Mouse (Mus musculus) midbrain, embryonic 11.5 days (tissue): ENCODE measurements around the gene Vapa. TPM values are rescaled to one million over a fixed set of nuclear protein-coding genes. Genes with fewer than 3 reads are reported as not detected.
A peak's percentile ranks its signal among the peaks of the same experiment; 100 is the strongest.

ENCODE experiments used
- ATAC-seq: fragments of 200-750 bp; cut with Nextera tagmentation; 2 replicates; pipeline ENCODE4 v1.8.0; 2017; ENCODE audit warnings: moderate TSS enrichment, moderate library complexity; ENCODE audit not compliant: low FRiP score
- DNase-seq: peaks from one replicate; pipeline ENCODE4 v3.0.0; 2015; ENCODE audit warnings: low spot score; ENCODE audit errors: missing footprints
- H3K27ac ChIP-seq: fragments of 300-500 bp; sonication (generic); 2 replicates; pipeline ENCODE4 v1.5.1; 2014; ENCODE audit warnings: low read depth, low read length
- H3K27me3 ChIP-seq: fragments of 300-500 bp; sonication (generic); 2 replicates; pipeline ENCODE4 v1.6.1; 2014; ENCODE audit warnings: mild to moderate bottlenecking, low read length, moderate library complexity, mixed read lengths; ENCODE audit not compliant: control insufficient read depth, insufficient read depth
- H3K36me3 ChIP-seq: fragments of 300-500 bp; sonication (generic); 2 replicates; pipeline ENCODE4 v1.6.1; 2014; ENCODE audit warnings: mild to moderate bottlenecking, low read length, moderate library complexity, mixed read lengths; ENCODE audit not compliant: control insufficient read depth, insufficient read depth
- H3K4me1 ChIP-seq: fragments of 300-500 bp; sonication (generic); 2 replicates; pipeline ENCODE4 v1.6.1; 2014; ENCODE audit warnings: low read length; ENCODE audit not compliant: control insufficient read depth, insufficient read depth
- H3K4me2 ChIP-seq: fragments of 300-500 bp; sonication (generic); 2 replicates; pipeline ENCODE4 v1.6.1; 2014; ENCODE audit warnings: mild to moderate bottlenecking, moderate library complexity
- H3K4me3 ChIP-seq: fragments of 300-500 bp; sonication (generic); 2 replicates; pipeline ENCODE4 v1.5.1; 2014; ENCODE audit warnings: low read depth, low read length
- H3K9ac ChIP-seq: fragments of 300-500 bp; sonication (generic); 2 replicates; pipeline ENCODE4 v1.6.1; 2014; ENCODE audit warnings: low read length
- H3K9me3 ChIP-seq: fragments of 300-500 bp; sonication (generic); 2 replicates; pipeline ENCODE4 v1.6.1; 2016; ENCODE audit warnings: low read length; ENCODE audit not compliant: control insufficient read depth
- WGBS: fragments of 180-500 bp; shearing (Covaris S2); extraction: QIAGEN DNeasy Blood & Tissue Kit; methylation state at CpG from one replicate; pipeline ENCODE4 v1.1.7; 2014; 5-methylcytosine and 5-hydroxymethylcytosine counted together
- polyA plus RNA-seq: library from polyadenylated mRNA; unstranded; fragments of >200 nt; fragmentation: Nextera tagmentation; extraction: Ambion mirVana; gene quantifications from 2 replicates; pipeline ENCODE4 v1.2.1, GENCODE M21; 2014

The Vapa gene
- polyA plus RNA-seq, 1 experiment from 2014 or later = 242 TPM

DNA sequence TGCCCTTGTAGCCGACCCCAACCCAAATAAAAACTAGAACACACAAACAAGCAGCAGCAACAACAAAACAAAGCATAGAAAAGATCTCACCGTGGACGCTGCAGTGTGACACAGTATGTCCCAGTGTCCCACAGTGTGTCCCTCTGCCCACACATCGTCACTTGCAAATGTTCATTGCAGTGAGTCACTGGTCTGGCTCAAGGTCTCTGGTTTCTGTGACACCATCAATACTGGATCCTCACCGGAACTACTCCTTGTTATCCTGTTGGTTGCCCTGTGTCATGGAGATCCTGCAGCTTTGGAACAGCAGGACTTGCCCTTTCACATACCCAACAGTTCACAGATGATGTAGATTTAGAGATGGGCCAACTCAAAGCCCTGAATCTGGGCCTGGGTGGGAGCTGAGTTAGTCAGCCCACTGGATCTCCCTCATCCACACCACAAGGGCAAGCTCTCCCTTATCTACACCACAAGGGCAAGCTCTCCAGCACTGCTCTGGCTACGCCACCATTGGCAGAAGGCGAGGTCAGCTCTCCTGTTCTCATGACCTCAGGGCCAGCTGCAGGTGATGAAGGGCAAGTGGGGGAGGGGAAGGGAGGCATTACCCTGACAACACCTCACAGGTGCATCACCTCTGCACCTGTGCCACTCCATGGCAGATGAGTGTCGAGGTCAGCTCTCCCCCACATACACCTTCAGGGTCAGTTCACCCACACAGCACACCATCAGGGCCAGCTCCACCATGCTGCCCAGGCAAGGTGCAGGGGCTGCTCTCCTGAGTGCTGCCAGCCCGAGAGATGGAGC lies 35.2 kb upstream of the Vapa start:
- no peak overlapping the region for H3K4me3 ChIP-seq
- H3K4me2 ChIP-seq = no peak overlapping the region
- no peaks in the 10 kb centered on the region for H3K4me1 ChIP-seq
- H3K9me3 ChIP-seq = no peaks in the 10 kb centered on the region
- H3K36me3 ChIP-seq = no peaks in the 10 kb centered on the region
- no peaks in the 10 kb centered on the region for H3K27me3 ChIP-seq
- H3K9ac ChIP-seq = no peak overlapping the region
- peak; percentile 17 for DNase-seq
- H3K27ac ChIP-seq = no peak overlapping the region
- peak; percentile 33; the same call in 1 of the 2 replicates for ATAC-seq
- 87% methylated on average over 9 of the region's 9 CpGs for WGBS

DNA sequence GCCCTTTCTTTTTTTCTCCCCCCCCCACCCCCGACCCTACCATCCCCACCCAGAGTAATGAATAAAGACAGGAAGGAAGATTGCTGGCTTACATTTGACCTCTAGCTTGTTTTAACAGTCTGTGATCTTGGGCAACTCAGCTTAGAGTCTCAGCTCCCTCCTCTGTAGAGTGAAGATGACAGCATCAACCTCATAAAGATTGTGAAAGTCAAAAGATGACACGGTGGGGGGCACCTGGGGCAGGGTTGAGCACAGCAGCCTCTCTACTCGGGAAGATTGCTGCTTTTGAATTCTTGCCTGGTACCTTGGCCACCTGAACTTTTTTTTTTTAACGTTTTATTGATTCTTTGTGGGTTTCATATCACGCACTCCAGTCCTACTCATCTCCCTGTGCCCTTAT lies 34.6 kb upstream of the Vapa start:
- H3K4me3 ChIP-seq = no peak overlapping the region
- no peak overlapping the region for H3K27ac ChIP-seq
- H3K4me1 ChIP-seq = peaks cover 5% of the 10 kb centered on the region; the same call in 1 of the 2 replicates
- H3K4me2 ChIP-seq = no peak overlapping the region
- 56% methylated on average over 5 of the region's 5 CpGs for WGBS
- no peaks in the 10 kb centered on the region for H3K27me3 ChIP-seq
- no peaks in the 10 kb centered on the region for H3K9me3 ChIP-seq
- H3K9ac ChIP-seq = no peak overlapping the region
- DNase-seq (no peak), ATAC-seq (no peak)
- H3K36me3 ChIP-seq = no peaks in the 10 kb centered on the region

DNA sequence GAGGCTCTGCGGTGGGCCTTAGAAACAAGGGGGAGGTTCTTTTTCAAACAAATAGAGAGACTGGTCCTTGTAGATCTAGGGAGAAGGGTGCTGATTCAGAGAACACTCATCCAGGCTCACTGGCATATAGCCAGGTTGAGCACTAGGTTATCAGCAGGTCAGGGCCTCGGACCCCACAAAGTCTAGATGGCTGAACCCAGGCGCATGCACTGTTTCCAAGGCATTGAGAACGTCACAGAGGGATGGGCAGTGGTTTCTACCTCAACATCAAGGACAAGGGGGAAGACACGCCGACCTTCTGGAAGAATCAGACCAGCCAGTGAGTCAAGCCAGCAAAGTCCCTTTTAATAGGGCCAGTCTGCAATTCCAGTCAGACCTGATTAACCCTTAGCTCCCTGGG lies 33.9 kb upstream of the Vapa start:
- no peak overlapping the region for H3K4me2 ChIP-seq
- WGBS = 82% methylated on average over 6 of the region's 6 CpGs
- no peak overlapping the region for H3K27ac ChIP-seq
- no peaks in the 10 kb centered on the region for H3K27me3 ChIP-seq
- ATAC-seq = no peak
- H3K9ac ChIP-seq = no peak overlapping the region
- DNase-seq = no peak
- H3K4me1 ChIP-seq = peaks cover 9% of the 10 kb centered on the region; the same call in 1 of the 2 replicates
- no peaks in the 10 kb centered on the region for H3K36me3 ChIP-seq
- no peak overlapping the region for H3K4me3 ChIP-seq
- no peaks in the 10 kb centered on the region for H3K9me3 ChIP-seq

DNA sequence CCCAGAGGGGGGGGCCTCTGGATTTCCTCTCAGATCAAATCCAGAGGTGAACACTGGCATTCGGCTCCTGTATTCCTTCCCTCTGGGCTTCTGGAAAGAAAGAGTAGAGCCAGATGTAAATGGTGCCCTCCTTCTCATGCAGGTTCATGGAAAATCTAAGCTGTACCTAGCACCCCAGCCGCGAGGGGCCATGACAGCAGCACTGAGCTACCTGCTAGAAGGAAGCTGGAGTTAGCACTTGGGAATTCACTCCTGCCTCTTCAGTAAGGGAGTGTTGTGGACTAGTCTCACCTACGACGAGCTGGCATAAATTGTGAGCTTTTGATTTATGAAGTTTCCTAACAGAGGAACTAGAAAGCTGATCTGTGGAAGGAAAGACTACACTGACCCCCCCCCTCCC lies 30.2 kb upstream of the Vapa start:
- ATAC-seq (no peak), DNase-seq (no peak)
- no peaks in the 10 kb centered on the region for H3K36me3 ChIP-seq
- no peaks in the 10 kb centered on the region for H3K9me3 ChIP-seq
- no peaks in the 10 kb centered on the region for H3K27me3 ChIP-seq
- no peak overlapping the region for H3K4me2 ChIP-seq
- no peak overlapping the region for H3K4me3 ChIP-seq
- 90% methylated on average over 5 of the region's 5 CpGs for WGBS
- H3K9ac ChIP-seq = no peak overlapping the region
- H3K4me1 ChIP-seq = peaks cover 9% of the 10 kb centered on the region; the same call in 1 of the 2 replicates
- H3K27ac ChIP-seq = no peak overlapping the region

DNA sequence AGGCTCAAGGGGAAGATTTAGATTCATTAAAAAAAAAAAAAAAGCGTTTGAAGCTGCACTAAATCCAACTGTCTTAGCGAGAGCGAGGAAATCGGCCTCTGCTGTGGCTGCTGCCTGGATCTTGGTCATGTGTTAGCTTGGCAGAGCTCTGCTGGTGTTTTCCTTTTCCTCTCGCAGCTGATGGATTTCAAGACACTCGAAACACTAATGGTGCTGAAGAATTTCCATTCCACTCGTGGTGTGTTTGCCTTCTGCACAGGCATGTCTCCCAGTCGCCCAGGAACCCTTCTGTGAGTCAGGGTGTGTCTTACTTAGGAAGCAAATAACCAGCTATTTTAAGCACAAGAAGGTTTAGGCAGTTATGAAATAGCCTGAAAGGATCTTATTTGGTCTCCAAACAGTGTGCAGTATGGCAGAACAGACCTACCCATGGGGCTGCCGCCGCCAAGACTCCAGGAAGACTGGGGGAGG lies 29.7 kb upstream of the Vapa start:
- Histone ChIP-seq H3K27ac (no peak overlapping the region), H3K9me3 (no peaks in the 10 kb centered on the region), H3K36me3 (no peaks in the 10 kb centered on the region), H3K4me3 (no peak overlapping the region), H3K27me3 (no peaks in the 10 kb centered on the region), H3K4me1 (peaks cover 9% of the 10 kb centered on the region; the same call in 1 of the 2 replicates), H3K4me2 (no peak overlapping the region), H3K9ac (no peak overlapping the region)
- 36% methylated on average over 10 of the region's 10 CpGs for WGBS
- DNase-seq (no peak), ATAC-seq (peak; percentile 22; the same call in 1 of the 2 replicates)

DNA sequence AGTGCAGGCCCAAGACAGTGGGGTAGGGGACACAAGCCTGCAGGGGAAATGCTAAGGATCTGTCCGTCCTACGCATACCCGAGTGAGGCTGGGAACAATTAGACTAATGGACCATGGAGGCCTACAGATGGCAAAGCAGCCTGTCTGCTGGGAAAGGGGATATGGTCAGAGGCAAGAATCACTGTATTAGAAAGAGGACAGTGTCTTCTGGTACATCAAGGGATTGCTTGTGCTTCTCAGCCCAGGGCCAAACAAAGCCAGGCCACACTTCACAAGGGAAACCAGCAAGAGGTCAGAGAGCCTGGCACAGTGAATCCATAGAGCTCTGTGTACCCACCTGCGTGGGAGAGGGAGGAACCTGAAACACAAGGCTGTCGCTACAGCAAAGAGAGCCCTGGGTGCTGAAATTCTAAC lies 29.2 kb upstream of the Vapa start:
- Histone ChIP-seq H3K27ac (no peak overlapping the region), H3K9ac (no peak overlapping the region), H3K27me3 (no peaks in the 10 kb centered on the region), H3K9me3 (no peaks in the 10 kb centered on the region), H3K4me1 (peaks cover 9% of the 10 kb centered on the region; the same call in 1 of the 2 replicates), H3K36me3 (no peaks in the 10 kb centered on the region), H3K4me2 (no peak overlapping the region), H3K4me3 (no peak overlapping the region)
- DNase-seq (no peak), ATAC-seq (peak; percentile 30; the same call in 1 of the 2 replicates)
- WGBS = 17% methylated on average over 5 of the region's 5 CpGs

DNA sequence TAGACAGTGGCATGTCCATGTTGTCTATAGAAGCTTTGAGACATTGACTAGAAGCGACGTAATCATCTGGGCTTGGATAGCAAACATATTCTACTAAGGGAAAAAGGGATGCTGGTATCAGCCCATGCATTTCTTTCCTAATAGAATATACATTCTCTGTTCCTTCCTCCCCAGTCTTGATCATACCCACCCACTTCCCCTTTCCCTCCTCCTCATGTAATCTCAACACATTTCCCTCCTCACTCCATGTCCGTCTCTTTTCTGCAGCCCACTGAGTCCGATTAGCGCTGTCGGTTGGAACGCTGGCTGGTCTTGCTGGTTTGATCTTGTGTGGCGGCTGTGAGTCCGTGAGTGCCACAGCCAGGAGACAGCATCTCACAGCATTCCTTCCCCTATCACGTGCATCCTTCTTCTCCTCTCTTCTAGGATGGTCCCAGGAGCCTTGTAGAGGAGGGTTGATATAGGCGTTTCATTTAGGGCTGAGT lies 28.4 kb upstream of the Vapa start, which contains the start of gene Txndc2:
TSS of gene Txndc2 (minus strand) at position 435 of the 485 bp plus-strand sequence.
- Histone ChIP-seq H3K4me3 (no peak within 1 kb of the TSS), H3K9me3 (no peaks in the 10 kb centered on the region), H3K36me3 (no peaks in the 10 kb centered on the region), H3K27me3 (no peaks in the 10 kb centered on the region), H3K27ac (no peak within 1 kb of the TSS), H3K4me1 (peaks cover 9% of the 10 kb centered on the region; the same call in 1 of the 2 replicates), H3K4me2 (no peak within 1 kb of the TSS), H3K9ac (no peak within 1 kb of the TSS)
- ATAC-seq (no peak), DNase-seq (no peak)
- WGBS = 89% methylated on average over 11 of the region's 11 CpGs

DNA sequence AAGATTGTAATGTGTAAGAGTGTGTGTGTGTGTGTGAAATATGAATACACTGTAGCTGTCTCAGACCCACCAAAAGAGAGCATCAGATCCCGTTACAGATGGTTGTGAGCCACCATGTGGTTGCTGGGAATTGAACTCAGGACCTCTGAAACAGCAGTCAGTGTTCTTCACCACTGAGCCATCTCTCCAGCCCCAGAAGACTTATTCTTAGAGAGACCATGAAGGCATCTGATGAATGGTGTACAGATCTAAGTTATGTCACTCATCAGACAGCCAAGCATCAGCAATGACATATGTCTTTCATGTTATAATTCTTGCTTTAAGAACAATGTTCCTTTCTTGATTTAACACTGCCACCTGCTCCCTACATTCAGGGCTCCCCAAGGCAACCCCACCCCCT lies 25.8 kb upstream of the Vapa start:
- 79% methylated on average over 1 of the region's 1 CpGs for WGBS
- no peak for DNase-seq
- H3K36me3 ChIP-seq = no peaks in the 10 kb centered on the region

DNA sequence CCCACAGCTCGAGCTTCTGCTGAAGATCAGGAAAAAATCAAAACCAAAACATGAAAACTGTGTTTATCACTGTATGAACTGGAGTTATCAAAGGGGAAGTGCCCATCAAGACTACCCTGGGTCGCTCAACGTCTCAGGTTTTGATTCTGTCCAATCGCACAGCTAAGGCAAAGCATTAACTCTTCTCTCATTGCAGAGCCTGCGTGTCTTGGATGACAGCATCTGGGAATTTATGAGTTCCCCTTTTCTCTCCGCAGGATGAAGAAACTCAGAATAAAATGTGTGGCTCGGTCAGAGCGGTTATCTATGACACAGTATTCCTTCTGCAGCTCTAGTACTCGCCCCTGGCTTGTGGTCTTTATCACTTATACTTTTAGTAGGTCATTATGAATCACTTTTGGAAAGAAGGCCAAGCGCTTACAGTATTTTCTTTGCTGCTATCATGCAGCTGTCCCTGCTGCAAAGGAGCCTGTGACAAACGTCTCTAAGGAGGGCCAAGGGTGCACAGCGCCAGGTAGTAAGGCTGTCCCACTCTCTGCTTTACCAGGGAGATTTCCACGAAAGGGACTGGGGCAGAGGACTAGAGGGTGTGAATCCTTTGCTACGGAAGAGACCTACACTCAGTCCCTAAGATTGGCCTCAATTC lies 22.5 kb upstream of the Vapa start:
- whole genome bisulfite sequencing = 86% methylated on average over 14 of the region's 14 CpGs
- no peaks in the 10 kb centered on the region for H3K27me3 ChIP-seq
- H3K4me1 ChIP-seq = no peaks in the 10 kb centered on the region
- no peak overlapping the region for H3K9ac ChIP-seq
- no peak overlapping the region for H3K4me3 ChIP-seq
- H3K36me3 ChIP-seq = no peaks in the 10 kb centered on the region
- H3K4me2 ChIP-seq = no peak overlapping the region
- H3K27ac ChIP-seq = no peak overlapping the region
- ATAC-seq (no peak), DNase-seq (peak; percentile 31)
- no peaks in the 10 kb centered on the region for H3K9me3 ChIP-seq

More for the DNA sequence above, 25.8 kb upstream of the Vapa start:
- Histone ChIP-seq H3K4me3 (no peak overlapping the region), H3K4me2 (no peak overlapping the region), H3K9me3 (no peaks in the 10 kb centered on the region), H3K27me3 (no peaks in the 10 kb centered on the region), H3K4me1 (peaks cover 9% of the 10 kb centered on the region; the same call in 1 of the 2 replicates), H3K9ac (no peak overlapping the region), H3K27ac (no peak overlapping the region)
- no peak for ATAC-seq
